10 mouse cellular contexts compared by ENCODE assay signal in the genomic region with DNA sequence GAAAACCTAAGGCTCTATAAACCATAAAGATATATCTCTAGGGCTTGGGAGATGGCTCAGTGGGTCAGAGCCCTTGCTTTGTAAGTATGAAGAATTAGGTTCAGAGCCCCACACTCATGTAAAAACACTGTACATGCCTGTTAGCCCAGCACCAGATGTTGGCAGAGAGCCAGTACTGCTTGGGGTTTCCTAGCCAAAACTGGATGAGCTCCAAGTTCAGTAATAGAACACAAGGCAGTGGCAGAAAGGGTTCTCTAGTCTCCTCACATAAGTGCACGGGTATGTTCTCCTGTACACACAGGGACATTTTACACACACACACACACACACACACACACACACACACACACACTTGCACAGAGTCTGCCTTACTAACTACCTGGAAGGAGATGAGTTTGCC.
DNase-seq lines count a peak whose midpoint lies in the region; ATAC-seq lines count a peak whose summit lies in the region.
"Had no signal": no experiment of that assay in that cellular context is flagged by ENCODE, and none has a peak within 500 bp of the region (broad histone marks: within the 10 kb centered on the region; RNA-seq: fewer than 3 reads in every experiment).

No protein-coding gene starts in this region.

- peak; percentile 61; the same call in 1 of the 2 replicates for ATAC-seq in hindbrain, embryonic 13.5 days (ENCODE audit: low FRiP score)
- ATAC-seq in hindbrain, embryonic 12.5 days (ENCODE audit: low FRiP score), result no peak
- peak; percentile 62; the same call in 1 of the 2 replicates for ATAC-seq in embryonic facial prominence, embryonic 12.5 days (ENCODE audit: insufficient number of reproducible peaks, insufficient read depth, low FRiP score, low TSS enrichment)

- peak; percentile 23 for DNase-seq in MN1 (ENCODE audit: low spot score)
- DNase-seq in kidney, adult 8-10 months, result peak; percentile 20 to 44
- peak; percentile 53 for DNase-seq in lung, postnatal 14 days
- no peak for DNase-seq in ovary, postnatal 10 days (ENCODE audit: low spot score)
- DNase-seq in thymus, postnatal 10 days (ENCODE audit: low spot score in 2 of 2), result no peak

- H3K4me2 ChIP-seq in hindbrain, embryonic 13.5 days, result no peak overlapping the region
- H3K4me2 ChIP-seq in hindbrain, embryonic 12.5 days (replicated peaks), result no peak overlapping the region
- no peak overlapping the region for H3K4me2 ChIP-seq in embryonic facial prominence, embryonic 12.5 days (replicated peaks)
- H3K4me2 ChIP-seq: heart, embryonic 13.5 days; neural tube, embryonic 12.5 days had no signal

- H3K9me3 ChIP-seq in hindbrain, embryonic 13.5 days, result no peaks in the 10 kb centered on the region
- no peaks in the 10 kb centered on the region for H3K9me3 ChIP-seq in hindbrain, embryonic 12.5 days (replicated peaks)
- no peaks in the 10 kb centered on the region for H3K9me3 ChIP-seq in embryonic facial prominence, embryonic 12.5 days
- H3K9me3 ChIP-seq: heart, embryonic 13.5 days; neural tube, embryonic 12.5 days had no signal

- H3K27me3 ChIP-seq in hindbrain, embryonic 13.5 days, result no peaks in the 10 kb centered on the region
- H3K27me3 ChIP-seq in hindbrain, embryonic 12.5 days, result no peaks in the 10 kb centered on the region
- H3K27me3 ChIP-seq in embryonic facial prominence, embryonic 12.5 days, result no peaks in the 10 kb centered on the region
- H3K27me3 ChIP-seq: heart, embryonic 13.5 days; neural tube, embryonic 12.5 days had no signal

- H3K4me3 ChIP-seq in hindbrain, embryonic 13.5 days, result no peak overlapping the region
- H3K4me3 ChIP-seq in hindbrain, embryonic 12.5 days, result no peak overlapping the region
- H3K4me3 ChIP-seq in embryonic facial prominence, embryonic 12.5 days, result no peak overlapping the region
- H3K4me3 ChIP-seq: heart, embryonic 13.5 days; neural tube, embryonic 12.5 days had no signal

- no peak overlapping the region for H3K9ac ChIP-seq in hindbrain, embryonic 13.5 days
- no peak overlapping the region for H3K9ac ChIP-seq in hindbrain, embryonic 12.5 days
- no peak overlapping the region for H3K9ac ChIP-seq in embryonic facial prominence, embryonic 12.5 days
- H3K9ac ChIP-seq: heart, embryonic 13.5 days; neural tube, embryonic 12.5 days had no signal

- H3K4me1 ChIP-seq in hindbrain, embryonic 13.5 days (replicated peaks), result no peaks in the 10 kb centered on the region
- no peaks in the 10 kb centered on the region for H3K4me1 ChIP-seq in hindbrain, embryonic 12.5 days
- 0 out of 2 replicates have a peak, but pooled peaks cover 7% of the 10 kb centered on the region for H3K4me1 ChIP-seq in embryonic facial prominence, embryonic 12.5 days
- H3K4me1 ChIP-seq: neural tube, embryonic 12.5 days had no signal

- H3K36me3 ChIP-seq in hindbrain, embryonic 13.5 days, result no peaks in the 10 kb centered on the region
- H3K36me3 ChIP-seq in hindbrain, embryonic 12.5 days, result no peaks in the 10 kb centered on the region
- H3K36me3 ChIP-seq in embryonic facial prominence, embryonic 12.5 days, result no peaks in the 10 kb centered on the region
- H3K36me3 ChIP-seq: heart, embryonic 13.5 days; neural tube, embryonic 12.5 days had no signal

- H3K27ac ChIP-seq in hindbrain, embryonic 13.5 days, result no peak overlapping the region
- no peak overlapping the region for H3K27ac ChIP-seq in hindbrain, embryonic 12.5 days
- H3K27ac ChIP-seq in embryonic facial prominence, embryonic 12.5 days, result peak overlapping the region; percentile 5; the same call in 1 of the 2 replicates
- H3K27ac ChIP-seq: heart, embryonic 13.5 days; neural tube, embryonic 12.5 days had no signal

- WGBS in hindbrain, embryonic 13.5 days, result 28% methylated on average over 1 of the region's 1 CpGs
- WGBS in hindbrain, embryonic 12.5 days, result 33% methylated on average over 1 of the region's 1 CpGs
- WGBS in embryonic facial prominence, embryonic 12.5 days, result 42% methylated on average over 1 of the region's 1 CpGs

Comparison
In these comparisons a context has a peak if more than half of its experiments do, and no peak if none do; other contexts are left out.
1. DNase-seq: peak in MN1 (single experiment), kidney, adult 8-10 months (2 of 2) and lung, postnatal 14 days (single experiment); none in ovary, postnatal 10 days (single experiment) and thymus, postnatal 10 days (0 of 2).